Mouse (Mus musculus) spleen, adult 2 months (tissue): ENCODE data around the gene Gabbr2. TPM values are rescaled to one million over a fixed set of nuclear protein-coding genes. Genes with fewer than 3 reads are reported as not detected.

Experiments used
- DNase-seq, 2 experiments: peaks; one replicate each; pipeline versions ENCODE4 v3.0.0 to v3.0.0-alpha.2; 2012 to 2021; ENCODE audit warnings: low spot score in 2 of 2, low read depth in 1 of 2
- H3K27ac ChIP-seq: fragments of 200-500 bp; 2 replicates; pipeline ENCODE4 v1.5.1; 2012; ENCODE audit warnings: low read length, inconsistent platforms; ENCODE audit not compliant: insufficient read depth
- H3K27me3 ChIP-seq: fragments of 200-500 bp; 2 replicates; pipeline ENCODE4 v1.6.1; 2012; ENCODE audit warnings: mild to moderate bottlenecking, moderate library complexity, low read length, inconsistent platforms; ENCODE audit not compliant: control insufficient read depth, insufficient read depth
- H3K36me3 ChIP-seq: fragments of 200-500 bp; 2 replicates; pipeline ENCODE4 v1.6.1; 2012; ENCODE audit warnings: mild to moderate bottlenecking, low read length, inconsistent platforms; ENCODE audit not compliant: control insufficient read depth, insufficient read depth
- H3K4me1 ChIP-seq: fragments of 200-500 bp; 2 replicates; pipeline ENCODE4 v1.6.1; 2011; ENCODE audit warnings: inconsistent platforms; ENCODE audit not compliant: control insufficient read depth, insufficient read depth, insufficient read length
- H3K4me3 ChIP-seq: fragments of 200-500 bp; 2 replicates; pipeline ENCODE4 v1.5.1; 2011; ENCODE audit warnings: mild to moderate bottlenecking, inconsistent platforms; ENCODE audit not compliant: insufficient read depth, insufficient read length; ENCODE audit errors: extremely low read depth
- CTCF ChIP-seq: fragments of 200-500 bp; IDR thresholded peaks from 2 replicates; pipeline ENCODE4 v1.5.1; 2011; ENCODE audit warnings: mild to moderate bottlenecking, inconsistent platforms; ENCODE audit not compliant: insufficient read depth, insufficient read length, insufficient replicate concordance; ENCODE audit errors: extremely low read depth
- POLR2A ChIP-seq: fragments of 200-500 bp; IDR thresholded peaks from 2 replicates; pipeline ENCODE4 v1.6.1; 2011; ENCODE audit warnings: low read depth, low read length, inconsistent platforms
- WGBS: fragments of 180-500 bp; shearing (Covaris S2); methylation state at CpG from one replicate; pipeline ENCODE4 v1.1.7; 2018; 5-methylcytosine and 5-hydroxymethylcytosine counted together
- polyA plus RNA-seq: library from polyadenylated mRNA; depleted of rRNA; stranded (reverse); fragments of >200 nt; gene quantifications from 2 replicates; pipeline ENCODE4 v1.2.3, GENCODE M21; 2012

Gene Gabbr2
- polyA plus RNA-seq, 1 experiment, result not detected

GRCm38 (mm10) chr4:46728231-46728630 is 263.4 kb downstream of the Gabbr2 start:
- no peak overlapping the region for H3K27ac ChIP-seq
- H3K4me3 ChIP-seq, result no peak overlapping the region
- WGBS, result 50% methylated on average over 1 of the region's 1 CpGs
- no peak for TF ChIP-seq CTCF
- TF ChIP-seq POLR2A, result no peak
- DNase-seq, result no peak
- no peaks in the 10 kb centered on the region for H3K27me3 ChIP-seq
- H3K36me3 ChIP-seq, result no peaks in the 10 kb centered on the region
- no peaks in the 10 kb centered on the region for H3K4me1 ChIP-seq

DNA sequence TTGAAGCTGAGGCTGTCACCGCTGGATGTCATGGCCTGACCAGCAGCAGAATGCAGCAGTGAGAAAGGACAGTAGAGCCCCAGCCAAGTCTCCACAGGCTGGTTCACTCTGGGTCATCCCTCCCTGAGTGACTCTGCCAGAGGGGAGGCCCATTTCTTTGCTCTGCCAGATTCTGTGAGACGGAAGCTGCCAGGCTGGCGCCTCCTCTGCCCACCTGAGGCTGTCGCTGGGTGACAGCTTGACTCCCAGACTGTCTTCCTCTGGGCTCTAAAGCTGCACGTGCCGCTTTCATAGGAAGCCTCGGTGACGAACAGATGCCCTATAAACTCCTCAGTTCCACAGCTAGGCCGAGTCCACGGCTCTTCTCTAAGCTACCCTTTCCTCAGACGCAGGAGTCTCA is 264.5 kb downstream of the Gabbr2 start:
- Histone ChIP-seq H3K27ac (no peak overlapping the region), H3K4me3 (no peak overlapping the region), H3K36me3 (no peaks in the 10 kb centered on the region), H3K27me3 (no peaks in the 10 kb centered on the region), H3K4me1 (no peaks in the 10 kb centered on the region)
- 88% methylated on average over 11 of the region's 11 CpGs for WGBS
- no peak for DNase-seq
- no peak for TF ChIP-seq CTCF
- no peak for TF ChIP-seq POLR2A

DNA sequence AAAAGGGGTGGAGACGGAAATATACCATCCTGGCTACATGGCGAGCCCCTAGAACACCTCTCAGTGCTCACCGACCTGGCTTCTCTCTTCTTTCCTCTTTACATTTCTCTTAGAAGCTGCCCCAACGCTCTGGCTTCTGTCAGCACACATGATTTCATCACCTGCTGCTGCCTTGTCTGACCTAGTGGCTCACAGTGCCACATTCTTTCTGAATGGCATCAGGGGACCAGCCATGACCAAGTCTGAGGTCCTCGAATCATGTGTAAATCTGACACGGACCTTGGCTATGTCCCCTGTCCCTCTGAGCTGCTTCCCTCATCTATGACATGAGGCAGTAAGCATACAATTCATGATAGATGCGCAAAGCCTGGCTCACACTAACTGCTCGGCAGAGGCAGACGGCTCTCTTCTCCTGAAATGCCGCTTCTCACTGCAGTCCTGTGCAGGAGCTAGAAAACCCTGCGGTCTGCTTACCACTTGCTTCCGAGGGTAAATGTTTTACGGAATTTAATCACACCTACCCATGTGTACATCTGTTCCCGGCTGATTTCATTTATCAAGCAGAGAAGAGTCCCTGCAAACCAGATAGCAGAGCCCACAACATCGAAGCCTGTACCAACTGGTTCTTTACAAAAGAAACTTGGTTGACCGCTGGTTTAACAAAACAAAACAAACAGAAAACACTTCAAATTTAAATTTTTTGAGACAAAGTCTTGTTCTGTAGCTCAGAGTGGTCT is 270.7 kb downstream of the Gabbr2 start:
- WGBS, result 86% methylated on average over 16 of the region's 16 CpGs
- H3K4me1 ChIP-seq, result no peaks in the 10 kb centered on the region
- H3K27me3 ChIP-seq, result no peaks in the 10 kb centered on the region
- DNase-seq, result no peak
- H3K36me3 ChIP-seq, result no peaks in the 10 kb centered on the region
- TF ChIP-seq POLR2A (no peak), CTCF (no peak)
- no peak overlapping the region for H3K27ac ChIP-seq
- no peak overlapping the region for H3K4me3 ChIP-seq

- Histone ChIP-seq H3K4me3 (no peak overlapping the region), H3K27me3 (no peaks in the 10 kb centered on the region), H3K27ac (no peak overlapping the region), H3K36me3 (no peaks in the 10 kb centered on the region), H3K4me1 (no peaks in the 10 kb centered on the region)
- no peak for DNase-seq
- TF ChIP-seq CTCF, result no peak
- 77% methylated on average over 1 of the region's 1 CpGs for WGBS
Observed at GRCm38 (mm10) chr4:46720070-46720469, 271.6 kb downstream of the Gabbr2 start.

GRCm38 (mm10) chr4:46718624-46719023 is 273.0 kb downstream of the Gabbr2 start:
- Histone ChIP-seq H3K4me1 (no peaks in the 10 kb centered on the region), H3K36me3 (no peaks in the 10 kb centered on the region), H3K4me3 (no peak overlapping the region), H3K27ac (no peak overlapping the region), H3K27me3 (no peaks in the 10 kb centered on the region)
- DNase-seq, result no peak
- TF ChIP-seq CTCF (no peak), POLR2A (no peak)
- 74% methylated on average over 7 of the region's 7 CpGs for WGBS

DNA sequence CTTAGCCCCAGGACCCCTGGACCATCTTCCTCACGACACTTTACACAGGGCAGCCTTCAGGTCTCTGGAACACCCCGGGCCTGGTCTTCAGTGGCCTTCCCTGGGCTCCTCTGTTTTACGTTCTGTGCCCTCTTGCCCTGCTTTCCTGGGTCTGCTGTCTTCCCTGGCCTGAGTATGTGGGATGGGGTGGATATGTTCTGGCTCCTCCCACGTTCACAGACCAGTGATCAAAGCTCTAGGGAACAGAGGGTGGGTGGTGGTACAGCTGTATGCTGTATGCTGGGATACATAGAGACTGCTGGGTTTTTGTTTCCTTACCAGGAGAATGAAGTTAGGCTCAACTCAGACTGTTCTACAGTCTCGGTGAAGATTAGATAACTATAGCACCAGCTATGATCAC is 274.5 kb downstream of the Gabbr2 start:
- no peak for DNase-seq
- Histone ChIP-seq H3K27me3 (no peaks in the 10 kb centered on the region), H3K36me3 (no peaks in the 10 kb centered on the region), H3K4me3 (no peak overlapping the region), H3K4me1 (no peaks in the 10 kb centered on the region), H3K27ac (no peak overlapping the region)
- 66% methylated on average over 5 of the region's 5 CpGs for WGBS
- TF ChIP-seq POLR2A (no peak), CTCF (no peak)

- WGBS, result 24% methylated on average over 1 of the region's 1 CpGs
- Histone ChIP-seq H3K36me3 (no peaks in the 10 kb centered on the region), H3K4me3 (no peak overlapping the region), H3K27me3 (no peaks in the 10 kb centered on the region), H3K27ac (no peak overlapping the region), H3K4me1 (no peaks in the 10 kb centered on the region)
- TF ChIP-seq CTCF (no peak), POLR2A (no peak)
- no peak for DNase-seq
Observed at GRCm38 (mm10) chr4:46716361-46716760, 275.3 kb downstream of the Gabbr2 start.
